ENCODE assay signal across 23 mouse cellular contexts in the genomic region with DNA sequence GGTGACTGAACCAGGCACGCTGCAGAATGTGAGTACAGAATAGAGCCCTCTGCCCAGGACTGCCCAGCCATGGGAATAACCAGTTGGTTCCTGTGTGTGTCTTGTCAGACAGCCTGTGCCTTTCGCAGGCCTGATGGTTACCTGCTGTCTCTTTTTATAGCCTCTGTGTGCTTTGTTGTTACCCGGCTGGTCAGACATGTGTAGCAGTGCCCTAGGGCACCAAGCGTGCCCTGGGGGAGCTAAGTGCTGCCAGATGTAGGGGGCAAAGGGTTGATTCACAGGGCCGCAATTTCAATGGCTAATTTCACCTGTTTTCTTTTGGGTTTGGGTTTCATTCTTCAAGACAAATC. TPM values are rescaled to one million over a fixed set of nuclear protein-coding genes. Genes with fewer than 3 reads are reported as not detected.
A peak's percentile ranks its signal among the peaks of the same experiment; 100 is the strongest.
DNase-seq lines count a peak whose midpoint lies in the region; ATAC-seq and TF ChIP-seq lines count a peak whose summit lies in the region.
"Had no signal": no experiment of that assay in that cellular context is flagged by ENCODE, and none has a peak within 500 bp of the region (broad histone marks: within the 10 kb centered on the region; RNA-seq: fewer than 3 reads in every experiment).

No protein-coding gene starts in this region.

- H3K4me1 ChIP-seq in midbrain, embryonic 14.5 days (ENCODE audit: control insufficient read depth, insufficient read depth, low read length) = peaks cover 4% of the 10 kb centered on the region; the same call in 1 of the 2 replicates
- H3K4me1 ChIP-seq in midbrain, embryonic 13.5 days (replicated peaks) = peaks cover 9% of the 10 kb centered on the region
- peaks cover 32% of the 10 kb centered on the region for H3K4me1 ChIP-seq in embryonic facial prominence, embryonic 14.5 days (ENCODE audit: control insufficient read depth, insufficient read depth, low read length)
- H3K4me1 ChIP-seq in forebrain, postnatal 0 days (ENCODE audit: insufficient read depth) = 0 out of 2 replicates have a peak, but pooled peaks cover 3% of the 10 kb centered on the region
- H3K4me1 ChIP-seq: neural tube, embryonic 15.5 days had no signal

- intact Hi-C loops in heart, postnatal 25 days (cut with DNase I) = no loop called here

- H3K36me3 ChIP-seq in midbrain, embryonic 14.5 days (ENCODE audit: control insufficient read depth, insufficient read depth, low read length) = no peaks in the 10 kb centered on the region
- H3K36me3 ChIP-seq in midbrain, embryonic 13.5 days = no peaks in the 10 kb centered on the region
- no peaks in the 10 kb centered on the region for H3K36me3 ChIP-seq in embryonic facial prominence, embryonic 14.5 days (ENCODE audit: control insufficient read depth, insufficient read depth, low read length)
- H3K36me3 ChIP-seq in forebrain, postnatal 0 days (ENCODE audit: insufficient read depth) = no peaks in the 10 kb centered on the region
- H3K36me3 ChIP-seq: midbrain, embryonic 10.5 days; neural tube, embryonic 15.5 days had no signal

- DNase-seq in heart, adult 11 months = peak; percentile 70
- DNase-seq in heart, postnatal 25 days (ENCODE audit: low spot score) = no peak
- DNase-seq in midbrain, embryonic 14.5 days = peak; percentile 13
- DNase-seq in embryonic facial prominence, embryonic 14.5 days (ENCODE audit: low spot score) = no peak
- no peak for DNase-seq in forebrain, postnatal 0 days
- DNase-seq in right cerebral cortex, postnatal 10 days (ENCODE audit: low spot score in 2 of 2) = no peak
- no peak for DNase-seq in kidney, postnatal 10 days
- DNase-seq: adrenal gland, postnatal 10 days; cerebellum, adult 9-10 months; heart, postnatal 10 days; kidney, adult 18-20 months; kidney, postnatal 14 days; lung, embryonic 14.5 days; lung, postnatal 4 days; thymus, postnatal 14 days had no signal

- H3K27ac ChIP-seq in midbrain, embryonic 14.5 days (replicated peaks; ENCODE audit: low read depth, low read length) = no peak overlapping the region
- H3K27ac ChIP-seq in midbrain, embryonic 13.5 days = no peak overlapping the region
- H3K27ac ChIP-seq in embryonic facial prominence, embryonic 14.5 days (replicated peaks; ENCODE audit: low read depth, low read length) = peak overlapping the region; percentile 24; the same call in 1 of the 2 replicates
- H3K27ac ChIP-seq in forebrain, postnatal 0 days (ENCODE audit: low read depth, low read length) = no peak overlapping the region
- H3K27ac ChIP-seq: liver, embryonic 12.5 days; midbrain, embryonic 10.5 days; neural tube, embryonic 15.5 days; stomach, postnatal 0 days had no signal

- no peak for TF ChIP-seq CTCF in forebrain, postnatal 0 days (IDR thresholded peaks at IDR 0.05; ENCODE audit: low read depth)

- H3K27me3 ChIP-seq in midbrain, embryonic 14.5 days (ENCODE audit: control insufficient read depth, insufficient read depth, low read length) = no peaks in the 10 kb centered on the region
- H3K27me3 ChIP-seq in midbrain, embryonic 13.5 days = no peaks in the 10 kb centered on the region
- H3K27me3 ChIP-seq in embryonic facial prominence, embryonic 14.5 days (replicated peaks; ENCODE audit: control insufficient read depth, insufficient read depth, low read length) = no peaks in the 10 kb centered on the region
- H3K27me3 ChIP-seq in forebrain, postnatal 0 days (ENCODE audit: insufficient read depth, low read length) = no peaks in the 10 kb centered on the region
- H3K27me3 ChIP-seq: liver, embryonic 12.5 days; neural tube, embryonic 15.5 days had no signal

- ATAC-seq in midbrain, embryonic 14.5 days (ENCODE audit: low FRiP score, low TSS enrichment) = no peak
- ATAC-seq in midbrain, embryonic 13.5 days = no peak
- no peak for ATAC-seq in embryonic facial prominence, embryonic 14.5 days (ENCODE audit: low read depth)
- ATAC-seq in forebrain, postnatal 0 days = peak; percentile 54; the same call in 1 of the 2 replicates
- ATAC-seq: activated CD4-positive, CD25-positive, alpha-beta regulatory T cell, adult 4 months; liver, embryonic 12.5 days had no signal

- no peak overlapping the region for H3K4me3 ChIP-seq in midbrain, embryonic 14.5 days (replicated peaks; ENCODE audit: low read depth, low read length)
- no peak overlapping the region for H3K4me3 ChIP-seq in midbrain, embryonic 13.5 days (replicated peaks)
- no peak overlapping the region for H3K4me3 ChIP-seq in embryonic facial prominence, embryonic 14.5 days (ENCODE audit: low read depth, low read length)
- no peak overlapping the region for H3K4me3 ChIP-seq in forebrain, postnatal 0 days (ENCODE audit: low read depth, low read length)
- H3K4me3 ChIP-seq: liver, embryonic 12.5 days; midbrain, embryonic 10.5 days; neural tube, embryonic 15.5 days had no signal

- H3K9me3 ChIP-seq in midbrain, embryonic 14.5 days (ENCODE audit: control insufficient read depth, low read length) = no peaks in the 10 kb centered on the region
- no peaks in the 10 kb centered on the region for H3K9me3 ChIP-seq in midbrain, embryonic 13.5 days
- H3K9me3 ChIP-seq in embryonic facial prominence, embryonic 14.5 days (ENCODE audit: control insufficient read depth, low read length) = no peaks in the 10 kb centered on the region
- no peaks in the 10 kb centered on the region for H3K9me3 ChIP-seq in forebrain, postnatal 0 days (ENCODE audit: low read length)
- H3K9me3 ChIP-seq: liver, embryonic 12.5 days; midbrain, embryonic 10.5 days; neural tube, embryonic 15.5 days had no signal

- WGBS in midbrain, embryonic 14.5 days = 51% methylated on average over 5 of the region's 5 CpGs
- WGBS in midbrain, embryonic 13.5 days = 46% methylated on average over 5 of the region's 5 CpGs
- WGBS in embryonic facial prominence, embryonic 14.5 days = 26% methylated on average over 5 of the region's 5 CpGs
- 15% methylated on average over 5 of the region's 5 CpGs for WGBS in forebrain, postnatal 0 days

- H3K9ac ChIP-seq in midbrain, embryonic 14.5 days (replicated peaks; ENCODE audit: low read length) = no peak overlapping the region
- no peak overlapping the region for H3K9ac ChIP-seq in midbrain, embryonic 13.5 days (replicated peaks)
- no peak overlapping the region for H3K9ac ChIP-seq in embryonic facial prominence, embryonic 14.5 days (ENCODE audit: low read depth, low read length)
- no peak overlapping the region for H3K9ac ChIP-seq in forebrain, postnatal 0 days
- H3K9ac ChIP-seq: liver, embryonic 12.5 days; lung, embryonic 14.5 days; neural tube, embryonic 15.5 days had no signal

- H3K4me2 ChIP-seq in midbrain, embryonic 14.5 days (ENCODE audit: low read length) = no peak overlapping the region
- no peak overlapping the region for H3K4me2 ChIP-seq in midbrain, embryonic 13.5 days (replicated peaks)
- H3K4me2 ChIP-seq in embryonic facial prominence, embryonic 14.5 days (ENCODE audit: low read depth, low read length) = no peak overlapping the region
- H3K4me2 ChIP-seq in forebrain, postnatal 0 days (ENCODE audit: low read depth) = no peak overlapping the region
- H3K4me2 ChIP-seq: heart, embryonic 11.5 days; liver, embryonic 12.5 days; lung, embryonic 14.5 days; neural tube, embryonic 15.5 days had no signal

RNA-seq across cellular contexts. Expression of a gene that starts 30.6 kb away (rescaled TPM):
- total RNA-seq in heart, postnatal 25 days (2021) = 10 to 100 TPM; 45.8 to 47.9 TPM
- 36.9 and 37.7 TPM in 2 replicates for polyA plus RNA-seq in midbrain, embryonic 14.5 days (2014; fragmentation: Nextera tagmentation; extraction: Ambion mirVana)
- polyA plus RNA-seq in midbrain, embryonic 13.5 days (2015; fragmentation: Nextera tagmentation; extraction: Ambion mirVana) = 35.1 and 39.3 TPM in 2 replicates
- 43.0 and 44.6 TPM in 2 replicates for polyA plus RNA-seq in embryonic facial prominence, embryonic 14.5 days (2014; fragmentation: Nextera tagmentation; extraction: Ambion mirVana)
- total RNA-seq in forebrain, postnatal 0 days (2014; rRNA removed) = 16.6 and 19.4 TPM in 2 replicates
- polyA plus RNA-seq in forebrain, postnatal 0 days (2015; fragmentation: Nextera tagmentation; extraction: Ambion mirVana) = 23.1 and 25.3 TPM in 2 replicates

RNA-seq across cellular contexts. Expression of a gene that starts 44.2 kb away (rescaled TPM):
- under 1 TPM; 0.14 to 0.99 TPM for total RNA-seq in heart, postnatal 25 days (2021)
- polyA plus RNA-seq in midbrain, embryonic 14.5 days (2014; fragmentation: Nextera tagmentation; extraction: Ambion mirVana) = 0.61 and 0.72 TPM in 2 replicates
- 53.6 and 56.4 TPM in 2 replicates for polyA plus RNA-seq in midbrain, embryonic 13.5 days (2015; fragmentation: Nextera tagmentation; extraction: Ambion mirVana)
- 13.1 and 15.2 TPM in 2 replicates for polyA plus RNA-seq in embryonic facial prominence, embryonic 14.5 days (2014; fragmentation: Nextera tagmentation; extraction: Ambion mirVana)
- 73.5 and 80.2 TPM in 2 replicates for total RNA-seq in forebrain, postnatal 0 days (2014; rRNA removed)
- 105 and 139 TPM in 2 replicates for polyA plus RNA-seq in forebrain, postnatal 0 days (2015; fragmentation: Nextera tagmentation; extraction: Ambion mirVana)
- total RNA-seq: common myeloid progenitor, adult 5-6 weeks had no signal
- polyA plus RNA-seq: activated CD4-positive, CD25-positive, alpha-beta regulatory T cell, adult 4 months; lung, embryonic 14.5 days had no signal

Comparison
In these comparisons a context has a peak if more than half of its experiments do, and no peak if none do; other contexts are left out.
1. DNase-seq: peak in heart, adult 11 months (single experiment) and midbrain, embryonic 14.5 days (single experiment); none in heart, postnatal 25 days (single experiment), embryonic facial prominence, embryonic 14.5 days (single experiment), forebrain, postnatal 0 days (single experiment), right cerebral cortex, postnatal 10 days (0 of 2) and kidney, postnatal 10 days (single experiment).